Mouse (Mus musculus) megakaryocyte, embryonic 14.5 days (primary cell): ENCODE results near the gene Gm20388. TPM values are rescaled to one million over a fixed set of nuclear protein-coding genes. Genes with fewer than 3 reads are reported as not detected.

Source experiments
- H3K27me3 ChIP-seq: replicated peaks from 2 replicates; pipeline ENCODE3; 2012; ENCODE audit warnings: inconsistent platforms
- H3K36me3 ChIP-seq: replicated peaks from 2 replicates; pipeline ENCODE3; 2012; ENCODE audit warnings: low read length, inconsistent platforms, mixed read lengths
- H3K4me1 ChIP-seq: 2 replicates; pipeline ENCODE4 v1.6.1; 2012; ENCODE audit warnings: inconsistent platforms
- H3K4me3 ChIP-seq: replicated peaks from 2 replicates; pipeline ENCODE3; 2012; ENCODE audit warnings: moderate library complexity, mild to moderate bottlenecking, inconsistent platforms
- H3K9me3 ChIP-seq: 2 replicates; pipeline ENCODE4 v1.6.1; 2012; ENCODE audit warnings: inconsistent platforms
- FLI1 ChIP-seq: IDR thresholded peaks from 2 replicates; pipeline ENCODE4 v1.6.1; 2012; ENCODE audit warnings: low read length, inconsistent platforms, mixed read lengths
- GATA1 ChIP-seq: IDR thresholded peaks from 3 replicates; pipeline ENCODE4 v1.6.1; 2012; ENCODE audit warnings: mixed read lengths, low read length, inconsistent platforms, borderline replicate concordance
- polyA plus RNA-seq: library from polyadenylated mRNA; stranded (reverse); fragments of >175 nt; gene quantifications from 2 replicates; pipeline ENCODE4 v1.2.3, GENCODE M21; 2012; ENCODE audit warnings: low replicate concordance; ENCODE audit not compliant: insufficient read depth

Gene Gm20388
- polyA plus RNA-seq, 1 experiment, result 111 TPM

GRCm38 (mm10) chr8:123895230-123895629 is 3984.6 kb downstream of the Gm20388 start:
- no peak for TF ChIP-seq FLI1
- peaks cover 12% of the 10 kb centered on the region; the same call in 1 of the 2 replicates for H3K9me3 ChIP-seq
- H3K27me3 ChIP-seq, result peaks cover 67% of the 10 kb centered on the region
- H3K36me3 ChIP-seq, result peaks cover 14% of the 10 kb centered on the region
- peaks cover 17% of the 10 kb centered on the region for H3K4me1 ChIP-seq
- H3K4me3 ChIP-seq, result no peak overlapping the region

GRCm38 (mm10) chr8:123895680-123896365 is 3985.2 kb downstream of the Gm20388 start:
- H3K36me3 ChIP-seq, result peaks cover 20% of the 10 kb centered on the region
- peaks cover 61% of the 10 kb centered on the region for H3K27me3 ChIP-seq
- H3K9me3 ChIP-seq, result peaks cover 12% of the 10 kb centered on the region; the same call in 1 of the 2 replicates
- no peak overlapping the region for H3K4me3 ChIP-seq
- TF ChIP-seq FLI1, result no peak
- no peak for TF ChIP-seq GATA1
- peaks cover 17% of the 10 kb centered on the region for H3K4me1 ChIP-seq

- H3K27me3 ChIP-seq, result peaks cover 56% of the 10 kb centered on the region
- TF ChIP-seq FLI1 (no peak), GATA1 (no peak)
Observed at GRCm38 (mm10) chr8:123896366-123896761, 3985.7 kb downstream of the Gm20388 start.

GRCm38 (mm10) chr8:123896774-123897173 is 3986.1 kb downstream of the Gm20388 start:
- Histone ChIP-seq H3K36me3 (peaks cover 27% of the 10 kb centered on the region), H3K4me1 (peaks cover 13% of the 10 kb centered on the region), H3K9me3 (peaks cover 11% of the 10 kb centered on the region; the same call in 1 of the 2 replicates), H3K27me3 (peaks cover 52% of the 10 kb centered on the region), H3K4me3 (no peak overlapping the region)
- TF ChIP-seq GATA1, result no peak
- TF ChIP-seq FLI1, result no peak

More at GRCm38 (mm10) chr8:123896366-123896761, 3985.7 kb downstream of the Gm20388 start:
- peaks cover 12% of the 10 kb centered on the region; the same call in 1 of the 2 replicates for H3K9me3 ChIP-seq
- H3K36me3 ChIP-seq, result peaks cover 23% of the 10 kb centered on the region
- no peak overlapping the region for H3K4me3 ChIP-seq
- H3K4me1 ChIP-seq, result peaks cover 17% of the 10 kb centered on the region

- Histone ChIP-seq H3K27me3 (peaks cover 34% of the 10 kb centered on the region), H3K9me3 (no peaks in the 10 kb centered on the region), H3K4me3 (no peak overlapping the region), H3K4me1 (no peaks in the 10 kb centered on the region), H3K36me3 (peaks cover 45% of the 10 kb centered on the region)
- no peak for TF ChIP-seq FLI1
- TF ChIP-seq GATA1, result no peak
Observed at GRCm38 (mm10) chr8:123898576-123898975, 3987.9 kb downstream of the Gm20388 start.

GRCm38 (mm10) chr8:123899366-123899765 is 3988.7 kb downstream of the Gm20388 start:
- no peak for TF ChIP-seq FLI1
- no peak for TF ChIP-seq GATA1
- Histone ChIP-seq H3K4me3 (no peak overlapping the region), H3K9me3 (no peaks in the 10 kb centered on the region), H3K4me1 (no peaks in the 10 kb centered on the region), H3K27me3 (peaks cover 26% of the 10 kb centered on the region), H3K36me3 (peaks cover 53% of the 10 kb centered on the region)

- H3K36me3 ChIP-seq, result peaks cover 82% of the 10 kb centered on the region
- no peak overlapping the region for H3K4me3 ChIP-seq
- H3K9me3 ChIP-seq, result no peaks in the 10 kb centered on the region
- H3K27me3 ChIP-seq, result no peaks in the 10 kb centered on the region
- no peak for TF ChIP-seq GATA1
- TF ChIP-seq FLI1, result no peak
- no peaks in the 10 kb centered on the region for H3K4me1 ChIP-seq
Observed at GRCm38 (mm10) chr8:123902653-123903052, 3992.0 kb downstream of the Gm20388 start.

- Histone ChIP-seq H3K36me3 (peaks cover 93% of the 10 kb centered on the region), H3K4me3 (no peak overlapping the region), H3K4me1 (no peaks in the 10 kb centered on the region), H3K9me3 (no peaks in the 10 kb centered on the region), H3K27me3 (no peaks in the 10 kb centered on the region)
- TF ChIP-seq FLI1 (no peak), GATA1 (no peak)
Observed at GRCm38 (mm10) chr8:123907604-123908003, 3997.0 kb downstream of the Gm20388 start.

- TF ChIP-seq FLI1, result no peak
- TF ChIP-seq GATA1, result no peak
- peaks cover 94% of the 10 kb centered on the region for H3K36me3 ChIP-seq
Observed at GRCm38 (mm10) chr8:123912265-123912664, 4001.6 kb downstream of the Gm20388 start.

GRCm38 (mm10) chr8:123914635-123915034 is 4004.0 kb downstream of the Gm20388 start:
- H3K36me3 ChIP-seq, result peaks cover 97% of the 10 kb centered on the region

More at GRCm38 (mm10) chr8:123912265-123912664, 4001.6 kb downstream of the Gm20388 start:
- Histone ChIP-seq H3K4me3 (no peak overlapping the region), H3K4me1 (no peaks in the 10 kb centered on the region), H3K27me3 (no peaks in the 10 kb centered on the region), H3K9me3 (no peaks in the 10 kb centered on the region)

More at GRCm38 (mm10) chr8:123914635-123915034, 4004.0 kb downstream of the Gm20388 start:
- no peaks in the 10 kb centered on the region for H3K9me3 ChIP-seq
- no peaks in the 10 kb centered on the region; the same call in 1 of the 2 replicates for H3K4me1 ChIP-seq
- no peaks in the 10 kb centered on the region for H3K27me3 ChIP-seq
- no peak overlapping the region for H3K4me3 ChIP-seq
- TF ChIP-seq GATA1 (no peak), FLI1 (no peak)
